Comparison of ENCODE assay signal across 9 mouse cellular contexts in genomic region chr5:112870729-112871128, GRCm38 (mm10). TPM values are rescaled to one million over a fixed set of nuclear protein-coding genes. Genes with fewer than 3 reads are reported as not detected.
A peak's percentile ranks its signal among the peaks of the same experiment; 100 is the strongest.
DNase-seq lines count a peak whose midpoint lies in the region; ATAC-seq lines count a peak whose summit lies in the region.
"Had no signal": no experiment of that assay in that cellular context is flagged by ENCODE, and none has a peak within 500 bp of the region (broad histone marks: within the 10 kb centered on the region; RNA-seq: fewer than 3 reads in every experiment).

No protein-coding gene starts in this region.

- peaks cover 10% of the 10 kb centered on the region; the same call in 1 of the 2 replicates for H3K36me3 ChIP-seq in heart, embryonic 11.5 days (ENCODE audit: control insufficient read depth, insufficient read depth, low read length)
- H3K36me3 ChIP-seq in hindbrain, embryonic 11.5 days (ENCODE audit: control insufficient read depth, insufficient read depth, low read length): no peaks in the 10 kb centered on the region
- no peaks in the 10 kb centered on the region for H3K36me3 ChIP-seq in midbrain, embryonic 15.5 days (replicated peaks)
- H3K36me3 ChIP-seq in stomach, embryonic 16.5 days (ENCODE audit: control insufficient read depth, insufficient read depth, low read length): no peaks in the 10 kb centered on the region
- H3K36me3 ChIP-seq: G1E had no signal

- H3K27ac ChIP-seq in heart, embryonic 11.5 days (ENCODE audit: low read depth, low read length): no peak overlapping the region
- no peak overlapping the region for H3K27ac ChIP-seq in hindbrain, embryonic 11.5 days (ENCODE audit: low read depth, low read length)
- H3K27ac ChIP-seq in midbrain, embryonic 15.5 days: no peak overlapping the region
- no peak overlapping the region for H3K27ac ChIP-seq in stomach, embryonic 16.5 days (ENCODE audit: low read length)

- WGBS in heart, embryonic 11.5 days (ENCODE audit: insufficient replicate concordance): 27% methylated on average over 9 of the region's 9 CpGs
- WGBS in hindbrain, embryonic 11.5 days: 21% methylated on average over 9 of the region's 9 CpGs
- 21% methylated on average over 9 of the region's 9 CpGs for WGBS in midbrain, embryonic 15.5 days
- 20% methylated on average over 9 of the region's 9 CpGs for WGBS in stomach, embryonic 16.5 days

- no peak for ATAC-seq in heart, embryonic 11.5 days (replicated peaks; ENCODE audit: insufficient number of reproducible peaks, low FRiP score, low TSS enrichment)
- no peak for ATAC-seq in hindbrain, embryonic 11.5 days (ENCODE audit: low FRiP score)
- ATAC-seq in midbrain, embryonic 15.5 days (replicated peaks): peak; percentile 66
- ATAC-seq in stomach, embryonic 16.5 days (ENCODE audit: insufficient read depth, low FRiP score): 0 out of 2 replicates have a peak, but pooled peaks have one; percentile 22

- H3K9me3 ChIP-seq in heart, embryonic 11.5 days (replicated peaks; ENCODE audit: control insufficient read depth, low read length): no peaks in the 10 kb centered on the region
- no peaks in the 10 kb centered on the region for H3K9me3 ChIP-seq in hindbrain, embryonic 11.5 days (ENCODE audit: control insufficient read depth, low read length)
- no peaks in the 10 kb centered on the region for H3K9me3 ChIP-seq in midbrain, embryonic 15.5 days
- H3K9me3 ChIP-seq in stomach, embryonic 16.5 days (replicated peaks; ENCODE audit: control insufficient read depth, low read length): no peaks in the 10 kb centered on the region

- intact Hi-C loops in left cerebral cortex, postnatal 10 days (cut with DNase I): loop anchor here (1.0 to 5.0 kb wide), 2 partner anchors 184 to 207 kb away; no protein-coding TSS in a partner anchor

- no peak overlapping the region for H3K4me3 ChIP-seq in heart, embryonic 11.5 days (ENCODE audit: low read depth, low read length)
- no peak overlapping the region for H3K4me3 ChIP-seq in hindbrain, embryonic 11.5 days (ENCODE audit: low read depth, low read length)
- no peak overlapping the region for H3K4me3 ChIP-seq in midbrain, embryonic 15.5 days
- no peak overlapping the region for H3K4me3 ChIP-seq in stomach, embryonic 16.5 days (replicated peaks; ENCODE audit: low read length)

- no peak overlapping the region for H3K9ac ChIP-seq in heart, embryonic 11.5 days (ENCODE audit: low read depth, low read length)
- H3K9ac ChIP-seq in hindbrain, embryonic 11.5 days (ENCODE audit: low read depth, low read length): no peak overlapping the region
- no peak overlapping the region for H3K9ac ChIP-seq in midbrain, embryonic 15.5 days
- H3K9ac ChIP-seq in stomach, embryonic 16.5 days (ENCODE audit: low read length): no peak overlapping the region

- DNase-seq in heart, adult 18-20 months: peak; percentile 52 to 89
- peak; percentile 78 to 80 for DNase-seq in adrenal gland, postnatal 36 days
- DNase-seq in embryo, embryonic 9.5 days (ENCODE audit: extremely low spot score): peak; percentile 65
- peak; percentile 87 for DNase-seq in hindbrain, embryonic 11.5 days (ENCODE audit: low spot score)
- peak; percentile 71 to 79 for DNase-seq in left cerebral cortex, postnatal 10 days (ENCODE audit: extremely low spot score in 1 of 2, low spot score in 2 of 2)

- no peak overlapping the region for H3K4me2 ChIP-seq in heart, embryonic 11.5 days
- H3K4me2 ChIP-seq in hindbrain, embryonic 11.5 days (replicated peaks; ENCODE audit: low read depth, low read length): no peak overlapping the region
- H3K4me2 ChIP-seq in midbrain, embryonic 15.5 days: no peak overlapping the region
- no peak overlapping the region for H3K4me2 ChIP-seq in stomach, embryonic 16.5 days (ENCODE audit: low read depth, low read length)

- H3K27me3 ChIP-seq in heart, embryonic 11.5 days (ENCODE audit: control insufficient read depth, insufficient read depth, low read length): no peaks in the 10 kb centered on the region
- H3K27me3 ChIP-seq in hindbrain, embryonic 11.5 days (ENCODE audit: control insufficient read depth, insufficient read depth, low read length): no peaks in the 10 kb centered on the region; the same call in 1 of the 2 replicates
- H3K27me3 ChIP-seq in midbrain, embryonic 15.5 days (replicated peaks): no peaks in the 10 kb centered on the region
- no peaks in the 10 kb centered on the region; the same call in 1 of the 2 replicates for H3K27me3 ChIP-seq in stomach, embryonic 16.5 days (ENCODE audit: control insufficient read depth, insufficient read depth, low read length)

- no peaks in the 10 kb centered on the region for H3K4me1 ChIP-seq in heart, embryonic 11.5 days (ENCODE audit: control insufficient read depth, insufficient read depth, low read length)
- no peaks in the 10 kb centered on the region for H3K4me1 ChIP-seq in hindbrain, embryonic 11.5 days (replicated peaks; ENCODE audit: control insufficient read depth, insufficient read depth, low read length)
- no peaks in the 10 kb centered on the region for H3K4me1 ChIP-seq in midbrain, embryonic 15.5 days
- no peaks in the 10 kb centered on the region for H3K4me1 ChIP-seq in stomach, embryonic 16.5 days (ENCODE audit: control insufficient read depth, insufficient read depth, low read length)

RNA-seq across cellular contexts. Expression of gene Myo18b, which starts 25.4 kb away (rescaled TPM):
- 100 to 1,000 TPM; 197 to 201 TPM for total RNA-seq in heart, adult 18-20 months (2021)
- 22.2 and 26.3 TPM in 2 replicates for polyA plus RNA-seq in heart, embryonic 11.5 days (2014; fragmentation: Nextera tagmentation; extraction: Ambion mirVana)
- under 1 TPM; 0.03 TPM for total RNA-seq in adrenal gland, postnatal 36 days (2021)
- polyA plus RNA-seq in hindbrain, embryonic 11.5 days (2014; fragmentation: Nextera tagmentation; extraction: Ambion mirVana): 0.60 and 0.68 TPM in 2 replicates
- total RNA-seq in left cerebral cortex, postnatal 10 days (2021): 1 to 10 TPM; 5.1 to 5.4 TPM
- 1.5 and 1.6 TPM in 2 replicates for polyA plus RNA-seq in midbrain, embryonic 15.5 days (2015; fragmentation: Nextera tagmentation; extraction: Ambion mirVana)
- polyA plus RNA-seq in stomach, embryonic 16.5 days (2015; fragmentation: Nextera tagmentation; extraction: Ambion mirVana): 0.42 and 2.1 TPM in 2 replicates
- polyA plus RNA-seq: G1E had no signal

Comparison
In these comparisons a context has a peak if more than half of its experiments do, and no peak if none do; other contexts are left out.
1. ATAC-seq: peak in midbrain, embryonic 15.5 days (single experiment) and stomach, embryonic 16.5 days (single experiment); none in heart, embryonic 11.5 days (single experiment) and hindbrain, embryonic 11.5 days (single experiment).
2. Peak in every context shown above with its lines, with median percentiles within 50 percentile points of each other: DNase-seq.